Mouse (Mus musculus): ENCODE measurements around the gene Nfe2. TPM values are rescaled to one million over a fixed set of nuclear protein-coding genes. Genes with fewer than 3 reads are reported as not detected.

Nfe2 gene
- polyA plus RNA-seq (2015; fragmentation: Illumina TruSeq; extraction: RNeasy Lipid Tissue Mini Kit (QIAGEN cat#74804); ENCODE audit: insufficient read depth, low read depth, low replicate concordance): not detected

GRCm38 (mm10) chr15:103257790-103258728, at the start of gene Nfe2:
Nfe2 (minus strand) TSS chr15:103258403.

GRCm38 (mm10) chr15:103272419-103273279, 14.4 kb upstream of the Nfe2 start, which contains the start of gene Copz1:
Copz1 (plus strand) TSS chr15:103272714.

GRCm38 (mm10) chr15:103240160-103241028, 17.8 kb downstream of the Nfe2 start, which contains the start of gene Hnrnpa1:
Hnrnpa1 (plus strand) TSS chr15:103240432.

GRCm38 (mm10) chr15:103239685-103240159, 18.5 kb downstream of the Nfe2 start, which contains the start of gene Cbx5:
Cbx5 (minus strand) TSS chr15:103239816.

Other genes starting within 250 kb of the Nfe2 start
- 0.96 TPM for gene Hoxc4, start 239.5 kb downstream of the Nfe2 start, polyA plus RNA-seq (2015; fragmentation: Illumina TruSeq; extraction: RNeasy Lipid Tissue Mini Kit (QIAGEN cat#74804); ENCODE audit: insufficient read depth, low read depth, low replicate concordance)
- gene Smug1, start 91.3 kb downstream of the Nfe2 start, polyA plus RNA-seq (2015; fragmentation: Illumina TruSeq; extraction: RNeasy Lipid Tissue Mini Kit (QIAGEN cat#74804); ENCODE audit: insufficient read depth, low read depth, low replicate concordance): 3.0 TPM
- 11.1 TPM for gene Cbx5, start 18.6 kb downstream of the Nfe2 start, polyA plus RNA-seq (2015; fragmentation: Illumina TruSeq; extraction: RNeasy Lipid Tissue Mini Kit (QIAGEN cat#74804); ENCODE audit: insufficient read depth, low read depth, low replicate concordance)
- gene Hnrnpa1, start 18.0 kb downstream of the Nfe2 start, polyA plus RNA-seq (2015; fragmentation: Illumina TruSeq; extraction: RNeasy Lipid Tissue Mini Kit (QIAGEN cat#74804); ENCODE audit: insufficient read depth, low read depth, low replicate concordance): 68.2 TPM
- gene Copz1, start 14.3 kb upstream of the Nfe2 start, polyA plus RNA-seq (2015; fragmentation: Illumina TruSeq; extraction: RNeasy Lipid Tissue Mini Kit (QIAGEN cat#74804); ENCODE audit: insufficient read depth, low read depth, low replicate concordance): 46.1 TPM
- gene Gpr84, start 52.2 kb upstream of the Nfe2 start, polyA plus RNA-seq (2015; fragmentation: Illumina TruSeq; extraction: RNeasy Lipid Tissue Mini Kit (QIAGEN cat#74804); ENCODE audit: insufficient read depth, low read depth, low replicate concordance): not detected
- 4.4 TPM for gene Zfp385a, start 81.7 kb upstream of the Nfe2 start, polyA plus RNA-seq (2015; fragmentation: Illumina TruSeq; extraction: RNeasy Lipid Tissue Mini Kit (QIAGEN cat#74804); ENCODE audit: insufficient read depth, low read depth, low replicate concordance)
- 6.5 TPM for gene Itga5, start 108.4 kb upstream of the Nfe2 start, polyA plus RNA-seq (2015; fragmentation: Illumina TruSeq; extraction: RNeasy Lipid Tissue Mini Kit (QIAGEN cat#74804); ENCODE audit: insufficient read depth, low read depth, low replicate concordance)
- not detected for gene Gtsf1, start 172.1 kb upstream of the Nfe2 start, polyA plus RNA-seq (2015; fragmentation: Illumina TruSeq; extraction: RNeasy Lipid Tissue Mini Kit (QIAGEN cat#74804); ENCODE audit: insufficient read depth, low read depth, low replicate concordance)
- not detected for gene Gtsf2, start 190.1 kb upstream of the Nfe2 start, polyA plus RNA-seq (2015; fragmentation: Illumina TruSeq; extraction: RNeasy Lipid Tissue Mini Kit (QIAGEN cat#74804); ENCODE audit: insufficient read depth, low read depth, low replicate concordance)
- gene Nckap1l, start 195.4 kb upstream of the Nfe2 start, polyA plus RNA-seq (2015; fragmentation: Illumina TruSeq; extraction: RNeasy Lipid Tissue Mini Kit (QIAGEN cat#74804); ENCODE audit: insufficient read depth, low read depth, low replicate concordance): 2.6 TPM
- 0.65 TPM for gene Pde1b, start 244.6 kb upstream of the Nfe2 start, polyA plus RNA-seq (2015; fragmentation: Illumina TruSeq; extraction: RNeasy Lipid Tissue Mini Kit (QIAGEN cat#74804); ENCODE audit: insufficient read depth, low read depth, low replicate concordance)

Measured in pancreas, adult 10 weeks (tissue).